Mouse (Mus musculus): ENCODE data around the gene Uts2r.

- TF ChIP-seq POLR2A (IDR thresholded peaks at IDR 0.05; ENCODE audit: low read depth, low read length): no peak
- no peak for TF ChIP-seq CTCF (conservative IDR thresholded peaks at IDR 0.05; ENCODE audit: insufficient read depth, insufficient read length, low read depth, low read length)
Measured at GRCm38 (mm10) chr11:121173203-121173602, 13.1 kb downstream of the Uts2r start.
